Mouse (Mus musculus) neutrophil, adult 5-6 weeks (primary cell): Measurements from ENCODE around the gene Gm20388. TPM values are rescaled to one million over a fixed set of nuclear protein-coding genes. Genes with fewer than 3 reads are reported as not detected.

Source experiments
- ATAC-seq: fragments of 151-379, 151-347 bp; 2 replicates; pipeline ENCODE4 v1.8.0; 2017; ENCODE audit warnings: mild to moderate bottlenecking, moderate TSS enrichment; ENCODE audit not compliant: insufficient number of reproducible peaks, poor library complexity, low FRiP score, severe bottlenecking; ENCODE audit errors: extremely low read depth
- total RNA-seq: library from RNA; stranded (forward); fragments of 200-1000 nt; gene quantifications from 2 replicates; pipeline ENCODE4 v1.2.3, GENCODE M21; 2017

The Gm20388 gene
- total RNA-seq, 1 experiment from 2014 or later: 10.8 TPM

GRCm38 (mm10) chr8:122928631-122929224 lies 3018.1 kb downstream of the Gm20388 start:
- peak; percentile 56 for ATAC-seq

GRCm38 (mm10) chr8:122931834-122932560 lies 3021.4 kb downstream of the Gm20388 start:
- ATAC-seq: no peak

GRCm38 (mm10) chr8:122932561-122932959 lies 3021.9 kb downstream of the Gm20388 start:
- 0 out of 2 replicates have a peak, but pooled peaks have one; percentile 21 for ATAC-seq

- peak; percentile 27; the same call in 1 of the 2 replicates for ATAC-seq
Measured at GRCm38 (mm10) chr8:122933973-122934372, 3023.3 kb downstream of the Gm20388 start.

- no peak for ATAC-seq
Measured at GRCm38 (mm10) chr8:122935118-122935517, 3024.5 kb downstream of the Gm20388 start.

DNA sequence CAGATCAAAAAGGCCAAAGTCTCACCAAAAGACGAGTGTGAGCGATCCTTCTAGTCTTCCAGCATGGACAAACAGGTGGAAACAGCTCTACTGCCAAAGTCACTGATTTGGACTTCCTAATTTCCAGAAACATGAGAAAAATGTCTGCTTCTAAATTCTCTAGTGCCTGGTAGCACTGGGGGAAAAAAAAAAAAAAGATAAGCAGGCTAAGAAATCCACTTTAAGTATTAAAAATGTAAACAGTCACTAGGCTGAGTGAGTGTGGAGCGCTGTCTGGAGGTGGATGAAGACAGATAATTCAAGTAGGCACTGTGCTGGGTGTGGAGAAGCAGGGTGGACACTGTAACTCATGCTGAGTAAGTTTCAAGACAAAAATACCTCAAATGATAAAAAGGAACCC lies 3025.3 kb downstream of the Gm20388 start:
- no peak for ATAC-seq

DNA sequence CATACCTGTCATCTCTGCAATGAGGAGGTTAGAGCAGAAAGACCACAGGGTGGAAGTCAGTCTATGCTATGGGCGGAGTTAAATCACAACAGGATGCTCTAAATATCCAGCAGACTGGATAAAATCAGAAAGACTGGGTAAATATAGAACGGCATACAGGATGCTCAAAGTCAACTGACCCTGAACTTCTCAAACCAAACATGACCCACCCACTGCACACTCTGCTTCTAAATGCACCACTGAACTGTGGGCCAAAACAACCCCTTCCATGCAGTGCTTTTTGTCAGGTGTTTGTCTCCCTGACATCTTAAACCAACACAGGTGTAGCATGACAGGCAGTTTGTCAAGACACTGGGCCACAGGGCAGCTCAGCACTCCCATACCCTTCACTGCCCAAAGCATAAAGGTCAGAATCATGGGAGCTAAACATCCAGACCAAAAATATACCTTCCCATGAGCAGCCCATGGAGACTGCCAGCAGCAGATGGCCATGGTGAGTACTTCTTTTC lies 3027.0 kb downstream of the Gm20388 start:
- peak; percentile 74 for ATAC-seq

- no peak for ATAC-seq
Measured at GRCm38 (mm10) chr8:122938170-122938569, 3027.5 kb downstream of the Gm20388 start.

GRCm38 (mm10) chr8:122938591-122938990 lies 3027.9 kb downstream of the Gm20388 start:
- peak; percentile 73 for ATAC-seq

DNA sequence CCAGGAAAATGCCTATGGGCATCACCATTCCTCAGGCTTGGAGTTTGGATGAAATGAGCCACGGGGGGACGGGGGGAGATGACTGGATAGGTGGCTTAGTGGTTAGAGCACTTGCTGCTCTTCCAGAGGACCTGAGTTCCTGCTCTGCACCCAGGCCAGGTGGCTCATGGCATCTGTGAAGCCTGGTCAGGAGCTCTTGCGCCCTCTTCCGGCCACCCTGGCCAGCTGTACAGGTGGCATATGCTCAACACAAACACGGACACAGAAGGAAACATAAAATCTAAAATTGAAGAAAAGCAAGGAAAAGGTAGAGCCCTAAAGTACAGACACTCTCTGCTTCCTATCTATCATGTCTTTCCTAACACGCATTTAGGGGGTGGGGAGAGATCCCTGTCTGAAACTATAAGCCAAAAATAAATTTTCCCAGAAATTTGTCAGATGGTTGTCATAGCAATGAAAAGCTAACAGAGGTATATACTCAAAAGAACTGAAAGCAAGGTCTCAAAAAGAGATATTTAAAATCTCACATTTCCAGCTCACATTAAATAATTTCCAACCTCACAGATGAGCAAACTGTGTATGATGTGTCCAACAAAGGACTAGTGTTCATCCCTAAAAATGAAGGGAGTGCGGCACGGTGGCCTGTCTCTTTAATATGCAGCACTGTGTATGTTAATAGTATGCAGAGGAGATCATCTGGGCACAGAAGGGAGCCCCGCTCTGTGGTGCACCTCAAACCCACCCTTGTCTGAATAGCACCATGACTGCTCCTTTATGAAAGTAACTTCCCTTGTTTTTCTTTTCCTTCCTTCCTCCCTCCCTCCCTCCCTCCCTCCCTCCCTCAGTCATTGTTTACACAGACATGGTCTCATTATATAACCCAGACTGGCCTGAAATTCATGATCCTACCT lies 3032.4 kb downstream of the Gm20388 start:
- no peak for ATAC-seq

GRCm38 (mm10) chr8:122945775-122946174 lies 3035.1 kb downstream of the Gm20388 start:
- no peak for ATAC-seq

DNA sequence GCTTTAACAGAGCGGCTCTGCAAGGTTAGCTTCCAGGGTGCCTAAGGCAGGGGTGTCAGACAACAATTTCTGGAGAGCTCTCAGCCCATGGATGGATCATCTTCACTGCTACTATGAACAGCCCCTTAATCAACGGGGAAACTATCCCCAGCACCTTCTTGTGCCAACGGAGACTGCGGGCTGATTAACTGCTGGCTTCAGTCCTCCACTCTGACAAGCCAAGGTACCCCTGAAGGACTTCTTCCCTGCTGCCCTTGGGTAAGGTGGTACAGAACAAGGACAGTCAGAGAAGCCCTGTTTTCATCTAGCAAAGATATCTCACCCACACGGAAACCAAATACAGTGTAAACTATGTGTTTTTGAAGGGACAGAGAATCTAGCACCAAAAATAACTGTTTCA lies 3039.1 kb downstream of the Gm20388 start:
- ATAC-seq: no peak

GRCm38 (mm10) chr8:122951456-122951855 lies 3040.8 kb downstream of the Gm20388 start:
- ATAC-seq: no peak

DNA sequence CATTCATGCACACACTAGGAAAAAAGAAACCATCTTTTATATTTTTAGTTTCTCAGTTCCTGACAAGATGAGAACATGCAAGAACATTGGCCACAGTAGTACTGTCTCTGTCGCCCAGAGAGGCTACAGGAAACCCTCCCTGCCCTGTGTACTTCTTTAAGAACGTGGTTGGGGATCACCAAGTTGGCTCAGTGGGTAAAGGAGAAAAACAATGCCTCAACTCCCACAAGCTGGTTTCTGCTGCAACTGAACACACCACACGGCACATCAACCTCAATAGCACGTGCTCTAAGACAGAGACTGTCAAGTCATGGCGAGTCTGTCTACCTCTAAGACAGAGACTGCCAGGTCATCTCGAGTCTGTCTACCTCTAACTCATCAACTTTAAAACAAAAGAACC lies 3042.4 kb downstream of the Gm20388 start:
- ATAC-seq: peak; percentile 36; the same call in 1 of the 2 replicates

- no peak for ATAC-seq
Measured at GRCm38 (mm10) chr8:122954090-122954799, 3043.6 kb downstream of the Gm20388 start.

- no peak for ATAC-seq
Measured at GRCm38 (mm10) chr8:122955195-122955594, 3044.6 kb downstream of the Gm20388 start.

GRCm38 (mm10) chr8:122955997-122956396 lies 3045.4 kb downstream of the Gm20388 start:
- ATAC-seq: no peak

DNA sequence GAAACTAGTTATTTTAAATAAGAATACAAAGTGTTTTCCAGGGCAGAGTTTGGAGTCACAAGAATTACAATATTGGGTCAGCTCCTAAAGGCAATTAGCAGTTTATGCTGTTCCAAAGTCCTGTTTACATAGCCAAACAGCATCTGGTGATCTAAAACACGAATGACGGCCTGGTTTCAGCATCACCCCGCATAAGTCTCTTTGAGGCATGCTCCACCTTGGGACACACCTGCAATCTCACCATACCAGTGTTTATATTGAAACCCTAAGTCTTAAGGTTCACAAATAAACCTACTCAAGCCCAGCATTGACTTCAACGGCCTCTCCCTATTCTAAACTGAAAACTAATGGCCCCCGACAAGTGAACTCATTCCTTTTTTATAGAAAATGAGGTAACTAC lies 3049.7 kb downstream of the Gm20388 start:
- no peak for ATAC-seq

DNA sequence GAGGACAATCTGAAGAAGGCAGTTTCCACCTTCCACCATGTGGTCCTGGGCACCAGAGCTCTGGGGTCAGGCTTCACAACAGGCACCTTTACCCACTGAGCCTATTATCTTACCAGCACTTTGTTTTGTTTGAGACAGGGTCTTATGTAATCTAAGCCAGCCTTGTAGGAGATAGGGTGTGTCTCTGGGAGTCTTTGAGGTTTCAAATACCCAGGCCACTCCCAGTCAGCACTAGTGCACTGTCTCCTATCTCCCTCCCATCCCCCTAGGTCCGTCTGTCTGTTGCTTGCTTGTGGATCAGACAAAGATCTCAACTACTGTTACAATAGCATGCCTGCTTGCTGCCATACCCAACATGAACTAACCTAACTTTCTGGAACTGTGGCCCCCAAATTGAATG lies 3050.3 kb downstream of the Gm20388 start:
- ATAC-seq: no peak
